Mouse (Mus musculus): Measurements from ENCODE around the gene Ssx9.
"Not testable (repeated sequence)": the region's sequence is repeated elsewhere in the genome, so short reads cannot be mapped to it uniquely, and the experiment has no call there.

The Ssx9 gene

GRCm38 (mm10) chrX:8748132-8748531, at the start of gene Ssx9:
TSS of gene Ssx9 (plus strand) at chrX:8748432.
- DNase-seq (ENCODE audit: low spot score) = not testable (repeated sequence)

- peak; percentile 1 for DNase-seq (ENCODE audit: low spot score)
Measured at GRCm38 (mm10) chrX:8732907-8733306, 15.3 kb upstream of the Ssx9 start.

- not testable (repeated sequence) for DNase-seq (ENCODE audit: low spot score)
Measured at GRCm38 (mm10) chrX:8803391-8803790, 55.2 kb downstream of the Ssx9 start, which contains the start of gene Ssxb5. TSS of gene Ssxb5 (plus strand) at chrX:8803691.

All from c-Kit-positive CD71-positive TER-119-positive erythroid progenitor cells, embryonic 14.5 days (primary cell).